Mouse (Mus musculus): ENCODE measurements around the gene Ddit4l. TPM values are rescaled to one million over a fixed set of nuclear protein-coding genes. Genes with fewer than 3 reads are reported as not detected.

Ddit4l gene
- polyA plus RNA-seq, 1 experiment from 2014 or later: 6.3 TPM

Small RNA genes within 50 kb of the gene (microRNA-seq; reads per million reads assigned to microRNA genes)
- gene Gm22468: not detected

Other genes with a start within 250 kb of the Ddit4l start
- not detected in 2 replicates for gene Gm21962, start 49.9 kb downstream of the Ddit4l start, polyA plus RNA-seq (2016; fragmentation: Nextera tagmentation; extraction: Ambion mirVana)
- 3,221 and 3,431 TPM in 2 replicates for gene H2afz, start 242.9 kb downstream of the Ddit4l start, polyA plus RNA-seq (2016; fragmentation: Nextera tagmentation; extraction: Ambion mirVana)
- gene Dnajb14, start 246.1 kb downstream of the Ddit4l start, polyA plus RNA-seq (2016; fragmentation: Nextera tagmentation; extraction: Ambion mirVana): 6.8 TPM in 2 replicates

Data from limb, embryonic 10.5 days (tissue).